Mouse (Mus musculus) brain, adult 2 months (tissue): ENCODE measurements around the gene Gm42688.
A peak's percentile ranks its signal among the peaks of the same experiment; 100 is the strongest.

Experiments
- DNase-seq: peaks from one replicate; pipeline ENCODE4 v3.0.0; 2011; ENCODE audit warnings: low read depth, low spot score

Gm42688 gene

DNA sequence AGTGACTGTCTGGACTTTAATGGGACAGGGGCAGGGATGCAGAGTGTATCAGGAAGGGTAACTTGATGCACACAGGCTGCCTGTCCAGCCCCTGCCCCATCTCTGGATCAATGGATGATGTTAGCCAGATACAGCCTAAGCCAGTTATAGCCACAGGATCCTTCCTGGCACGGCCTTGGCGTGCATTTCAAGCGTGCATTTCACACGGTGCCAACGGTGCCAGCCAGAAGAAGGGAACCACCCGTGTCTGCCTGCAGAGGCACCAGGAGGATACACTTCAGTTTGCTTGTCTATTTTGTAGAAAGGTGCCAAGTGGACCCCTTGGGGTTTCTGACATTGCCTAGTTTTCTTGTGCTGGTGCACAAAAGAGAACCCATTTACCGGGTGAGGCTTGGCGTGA, 38.6 kb downstream of the Gm42688 start:
- no peak for DNase-seq

DNA sequence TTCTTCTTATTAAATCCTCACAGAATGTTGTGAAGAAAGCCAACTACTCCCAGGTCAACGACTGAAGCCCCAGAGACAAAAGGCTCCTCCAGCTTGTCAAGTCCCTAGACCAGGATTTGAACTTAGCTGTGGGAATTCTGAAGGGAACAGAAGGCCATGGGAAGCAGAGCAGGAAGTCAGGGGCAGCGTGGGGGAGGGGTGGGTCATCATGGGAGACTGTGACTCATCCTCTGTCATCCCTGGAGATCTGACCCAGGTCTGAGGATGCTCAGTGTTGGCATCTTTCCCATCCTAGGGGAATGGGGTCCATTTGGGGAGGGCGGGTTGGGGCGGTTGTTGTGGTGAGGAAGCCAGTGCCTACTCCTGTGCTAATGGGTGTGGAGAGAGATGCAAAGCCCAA, 40.2 kb downstream of the Gm42688 start:
- DNase-seq = no peak

DNA sequence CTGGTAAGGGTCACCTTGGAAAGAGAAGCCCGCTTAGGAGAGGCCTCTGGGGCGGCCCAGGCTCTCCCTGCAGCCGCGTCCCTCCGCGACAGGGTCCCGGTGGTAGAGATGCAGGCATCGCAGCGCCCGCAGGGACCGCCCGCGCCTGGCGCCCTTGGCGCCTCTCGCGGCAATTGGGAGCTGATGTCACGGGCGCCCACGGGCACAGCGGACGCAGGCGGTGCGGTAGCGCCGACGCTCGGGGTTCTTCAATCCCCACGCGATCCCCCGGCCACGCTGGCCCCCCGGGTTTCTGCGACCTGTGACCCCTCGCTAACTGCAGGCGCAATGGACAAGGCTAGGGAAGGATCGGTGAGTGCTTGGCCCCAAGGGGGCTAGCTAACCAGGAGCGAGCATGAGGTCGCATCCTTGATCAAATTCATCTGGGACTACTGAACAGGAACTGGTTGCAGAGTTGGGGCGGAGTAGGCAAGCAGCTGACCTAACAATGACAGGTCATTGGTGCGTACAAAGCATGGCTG, 40.9 kb downstream of the Gm42688 start:
- peak; percentile 77 for DNase-seq

DNA sequence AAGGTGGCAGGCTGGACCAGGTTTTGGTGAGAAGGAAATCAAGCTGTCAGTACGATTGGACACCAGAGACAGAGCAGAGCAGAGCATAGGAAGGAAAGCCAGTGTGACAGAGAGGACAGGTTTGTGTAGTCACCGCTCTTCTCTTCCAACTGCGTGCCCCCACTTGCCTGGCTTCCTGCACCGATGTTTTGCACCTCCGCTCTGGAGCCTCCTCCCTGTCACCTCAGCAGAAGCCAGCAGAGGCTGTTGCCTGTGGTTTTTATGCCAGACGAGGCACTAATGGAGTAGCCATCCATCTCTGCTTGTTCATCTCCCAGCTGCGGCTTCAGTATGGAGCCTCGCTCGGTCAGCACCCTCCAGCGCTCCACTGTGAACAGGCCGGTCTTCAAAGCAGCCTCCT, 41.5 kb downstream of the Gm42688 start:
- peak; percentile 77 for DNase-seq

- DNase-seq = peak; percentile 74
Observed at GRCm38 (mm10) chr6:83145209-83145608, 43.8 kb downstream of the Gm42688 start.

- DNase-seq = peak; percentile 55
Observed at GRCm38 (mm10) chr6:83145805-83146204, 44.4 kb downstream of the Gm42688 start.

GRCm38 (mm10) chr6:83147280-83147679, 45.9 kb downstream of the Gm42688 start:
- no peak for DNase-seq

DNA sequence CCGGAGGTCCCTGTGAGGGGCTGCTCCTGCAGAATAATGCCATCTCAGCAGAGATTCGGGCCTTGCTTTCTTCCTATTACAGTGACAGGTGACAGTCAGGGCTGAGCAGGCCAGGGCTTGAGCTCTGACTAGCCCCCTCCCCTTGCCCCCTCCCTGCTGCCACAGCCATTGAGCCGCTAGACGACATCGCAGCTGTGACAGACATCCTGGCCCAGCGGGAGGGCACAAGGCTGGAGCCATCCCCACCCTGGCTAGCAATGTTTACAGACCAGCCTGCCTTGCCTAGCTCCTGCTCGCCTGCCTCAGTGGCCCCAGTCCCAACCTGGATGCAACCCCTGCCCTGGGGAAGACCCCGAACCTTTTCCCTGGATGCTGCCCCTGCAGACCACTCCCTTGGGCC, 50.3 kb downstream of the Gm42688 start:
- no peak for DNase-seq

- DNase-seq = no peak
Observed at GRCm38 (mm10) chr6:83153038-83153437, 51.6 kb downstream of the Gm42688 start.

DNA sequence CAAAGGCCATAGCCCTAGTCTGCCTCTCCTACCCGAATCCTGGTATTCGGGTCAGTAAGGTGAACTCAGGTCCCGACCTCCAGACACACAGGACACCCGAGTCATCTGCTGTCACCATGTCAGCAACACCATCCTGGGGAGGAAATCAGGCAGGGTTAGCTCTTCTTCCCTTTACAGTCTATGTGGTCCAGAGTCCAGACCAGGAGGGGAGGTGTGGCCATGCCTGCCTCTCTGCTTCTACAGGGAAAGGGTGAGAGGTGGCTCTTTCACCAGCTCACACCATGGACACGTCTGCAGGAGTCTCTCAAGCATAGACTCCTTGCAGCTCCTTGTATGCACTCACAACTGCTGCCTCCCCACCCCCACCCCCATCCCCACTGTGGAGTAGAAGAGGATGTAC, 52.1 kb downstream of the Gm42688 start:
- no peak for DNase-seq

DNA sequence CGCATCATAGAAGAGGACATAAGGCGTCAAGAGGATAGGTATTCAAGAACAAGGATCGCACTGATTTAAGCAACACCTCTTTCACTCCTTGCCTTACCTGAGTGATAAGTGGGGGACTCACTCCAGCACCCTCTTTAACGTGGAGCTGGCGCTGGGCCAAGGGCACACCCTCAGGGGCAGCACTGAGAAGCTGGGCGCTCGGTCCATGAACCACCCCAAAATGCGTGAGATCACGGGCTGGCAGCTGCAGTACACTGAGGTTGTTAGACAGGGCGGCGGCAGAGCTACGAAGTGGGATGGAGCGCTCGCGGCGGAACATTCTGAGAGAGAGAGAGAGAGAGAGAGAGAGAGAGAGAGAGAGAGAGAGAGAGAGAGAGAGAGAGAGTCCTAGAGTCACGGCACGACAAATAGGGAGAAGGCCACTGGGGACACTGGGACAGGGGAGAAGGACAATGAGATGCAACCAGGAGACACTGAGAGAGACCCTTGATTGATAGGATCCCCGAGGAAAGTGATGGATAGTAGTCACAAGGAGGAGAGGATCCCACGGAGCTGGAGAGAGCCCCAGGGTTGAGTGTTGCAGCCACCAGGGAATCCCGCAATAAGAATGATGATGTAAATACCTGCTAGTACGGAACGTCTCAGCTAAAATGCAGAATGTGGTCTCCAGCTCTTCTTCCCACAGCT, 54.3 kb downstream of the Gm42688 start:
- peak; percentile 57 for DNase-seq

- DNase-seq = peak; percentile 92
Observed at GRCm38 (mm10) chr6:83156259-83156684, 54.9 kb downstream of the Gm42688 start, which contains the start of the genes Wdr54 and 1700003E16Rik. TSS of gene Wdr54 (minus strand) at chr6:83156397. TSS of gene 1700003E16Rik (plus strand) at chr6:83156404.

DNA sequence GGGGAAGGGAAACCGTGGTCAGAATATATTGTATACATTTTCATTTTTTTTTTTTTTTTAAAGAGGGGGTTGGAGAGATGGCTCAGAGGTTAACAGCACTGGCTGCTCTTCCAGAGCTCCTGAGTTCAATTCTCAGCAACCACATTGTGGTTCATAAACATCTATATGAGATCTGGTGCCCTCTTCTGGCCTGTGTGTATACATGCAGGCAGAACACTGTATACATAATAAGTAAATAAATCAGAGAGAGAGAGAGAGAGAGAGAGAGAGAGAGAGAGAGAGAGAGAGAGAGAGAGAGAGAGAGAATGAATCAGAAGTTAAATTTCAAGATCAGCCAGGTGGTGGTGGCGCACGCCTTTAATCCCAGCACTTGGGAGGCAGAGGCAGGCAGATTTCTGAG, 58.0 kb downstream of the Gm42688 start:
- peak; percentile 81 for DNase-seq
